Mouse (Mus musculus) midbrain, postnatal 0 days (tissue): ENCODE data around the gene Gm10842. TPM values are rescaled to one million over a fixed set of nuclear protein-coding genes. Genes with fewer than 3 reads are reported as not detected.

Source experiments
- ATAC-seq: fragments of 200-750 bp; cut with Nextera tagmentation; 2 replicates; pipeline ENCODE4 v1.8.0; 2017; ENCODE audit warnings: moderate number of reproducible peaks, mild to moderate bottlenecking, moderate TSS enrichment, moderate library complexity; ENCODE audit not compliant: low FRiP score
- DNase-seq: peaks from one replicate; pipeline ENCODE4 v3.0.0-alpha.2; 2015; ENCODE audit warnings: low spot score
- H3K27ac ChIP-seq: fragments of 300-500 bp; sonication (generic); 2 replicates; pipeline ENCODE4 v1.5.1; 2014; ENCODE audit warnings: low read depth, mild to moderate bottlenecking, low read length, mixed read lengths
- H3K27me3 ChIP-seq: fragments of 300-500 bp; sonication (generic); 2 replicates; pipeline ENCODE4 v1.6.1; 2014; ENCODE audit warnings: low read length, control low read depth, mixed read lengths; ENCODE audit not compliant: insufficient read depth
- H3K36me3 ChIP-seq: fragments of 300-500 bp; sonication (generic); 2 replicates; pipeline ENCODE4 v1.6.1; 2014; ENCODE audit warnings: low read length, control low read depth, mixed read lengths; ENCODE audit not compliant: insufficient read depth
- H3K4me1 ChIP-seq: fragments of 300-500 bp; sonication (generic); 2 replicates; pipeline ENCODE4 v1.6.1; 2014; ENCODE audit warnings: mild to moderate bottlenecking, control low read depth, antibody characterized with exemption, low read length, mixed read lengths; ENCODE audit not compliant: insufficient read depth
- H3K4me2 ChIP-seq: fragments of 300-500 bp; sonication (generic); 2 replicates; pipeline ENCODE4 v1.6.1; 2014; ENCODE audit warnings: low read depth, mild to moderate bottlenecking, low read length, mixed read lengths; ENCODE audit not compliant: poor library complexity, severe bottlenecking
- H3K4me3 ChIP-seq: fragments of 300-500 bp; sonication (generic); 2 replicates; pipeline ENCODE4 v1.5.1; 2014; ENCODE audit warnings: low read depth, mild to moderate bottlenecking, low read length, moderate library complexity
- H3K9ac ChIP-seq: fragments of 300-500 bp; sonication (generic); replicated peaks from 2 replicates; pipeline ENCODE4 v1.6.1; 2014; ENCODE audit warnings: mild to moderate bottlenecking, low read length, moderate library complexity, mixed read lengths; ENCODE audit not compliant: poor library complexity, severe bottlenecking
- H3K9me3 ChIP-seq: fragments of 300-500 bp; sonication (generic); 2 replicates; pipeline ENCODE4 v1.6.1; 2016; ENCODE audit warnings: low read length, control low read depth
- CTCF ChIP-seq: IDR thresholded peaks from 2 replicates; pipeline ENCODE4 v1.5.1; 2016; ENCODE audit warnings: antibody characterized with exemption, mild to moderate bottlenecking
- WGBS: fragments of 180-500 bp; shearing (Covaris S2); extraction: QIAGEN DNeasy Blood & Tissue Kit; methylation state at CpG from one replicate; pipeline ENCODE4 v1.1.7; 2014; 5-methylcytosine and 5-hydroxymethylcytosine counted together
- polyA plus RNA-seq: library from polyadenylated mRNA; unstranded; fragments of >200 nt; fragmentation: Nextera tagmentation; extraction: Ambion mirVana; gene quantifications from 2 replicates; pipeline ENCODE4 v1.2.1, GENCODE M21; 2015
- total RNA-seq: library from RNA; depleted of rRNA; stranded (reverse); fragments of >200 nt; gene quantifications from 2 replicates; pipeline ENCODE4 v1.2.3, GENCODE M21; 2014

Gm10842 gene
- total and polyA plus RNA-seq, 2 experiments from 2014 or later: not detected

DNA sequence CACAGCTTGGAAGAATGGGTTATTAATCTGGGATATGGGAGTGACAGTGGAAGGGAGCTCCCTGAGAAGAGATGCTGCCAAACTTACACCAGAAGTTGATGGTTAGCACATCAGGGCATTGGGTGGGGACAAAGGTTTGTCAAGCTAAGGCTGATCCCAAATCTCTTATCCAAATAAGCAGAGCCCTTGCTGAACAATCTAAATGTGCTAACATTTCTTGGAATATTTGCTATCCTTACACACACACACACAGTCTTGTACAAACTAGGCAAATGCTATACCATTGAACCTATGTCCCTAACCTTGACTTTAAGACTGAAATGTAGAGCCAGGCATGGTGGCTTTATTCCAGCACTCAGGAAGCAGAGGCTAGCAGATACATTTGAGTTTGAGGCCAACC lies 3.1 kb upstream of the Gm10842 start:
- no peak for TF ChIP-seq CTCF
- Histone ChIP-seq H3K27me3 (no peaks in the 10 kb centered on the region), H3K9me3 (no peaks in the 10 kb centered on the region), H3K27ac (no peak overlapping the region), H3K4me2 (no peak overlapping the region), H3K36me3 (peaks cover 10% of the 10 kb centered on the region; the same call in 1 of the 2 replicates), H3K4me1 (no peaks in the 10 kb centered on the region), H3K9ac (no peak overlapping the region), H3K4me3 (no peak overlapping the region)
- ATAC-seq (no peak), DNase-seq (no peak)

- WGBS: 94% methylated on average over 3 of the region's 3 CpGs
- ATAC-seq: no peak
Observed at GRCm38 (mm10) chr11:105144084-105144483, 2.6 kb upstream of the Gm10842 start.

GRCm38 (mm10) chr11:105144508-105145210 lies 2.0 kb upstream of the Gm10842 start:
- WGBS: 84% methylated on average over 11 of the region's 11 CpGs
- no peak overlapping the region for H3K4me3 ChIP-seq
- H3K36me3 ChIP-seq: peaks cover 4% of the 10 kb centered on the region; the same call in 1 of the 2 replicates
- DNase-seq (no peak), ATAC-seq (no peak)
- H3K9ac ChIP-seq: no peak overlapping the region
- no peaks in the 10 kb centered on the region for H3K4me1 ChIP-seq
- no peaks in the 10 kb centered on the region for H3K27me3 ChIP-seq
- TF ChIP-seq CTCF: no peak
- no peaks in the 10 kb centered on the region for H3K9me3 ChIP-seq
- no peak overlapping the region for H3K4me2 ChIP-seq
- no peak overlapping the region for H3K27ac ChIP-seq

More at GRCm38 (mm10) chr11:105144084-105144483, 2.6 kb upstream of the Gm10842 start:
- no peak overlapping the region for H3K9ac ChIP-seq
- H3K4me2 ChIP-seq: no peak overlapping the region
- no peaks in the 10 kb centered on the region for H3K27me3 ChIP-seq
- no peak overlapping the region for H3K4me3 ChIP-seq
- H3K27ac ChIP-seq: no peak overlapping the region
- H3K4me1 ChIP-seq: no peaks in the 10 kb centered on the region
- H3K36me3 ChIP-seq: peaks cover 10% of the 10 kb centered on the region; the same call in 1 of the 2 replicates
- no peak for TF ChIP-seq CTCF
- H3K9me3 ChIP-seq: no peaks in the 10 kb centered on the region
- DNase-seq: no peak

DNA sequence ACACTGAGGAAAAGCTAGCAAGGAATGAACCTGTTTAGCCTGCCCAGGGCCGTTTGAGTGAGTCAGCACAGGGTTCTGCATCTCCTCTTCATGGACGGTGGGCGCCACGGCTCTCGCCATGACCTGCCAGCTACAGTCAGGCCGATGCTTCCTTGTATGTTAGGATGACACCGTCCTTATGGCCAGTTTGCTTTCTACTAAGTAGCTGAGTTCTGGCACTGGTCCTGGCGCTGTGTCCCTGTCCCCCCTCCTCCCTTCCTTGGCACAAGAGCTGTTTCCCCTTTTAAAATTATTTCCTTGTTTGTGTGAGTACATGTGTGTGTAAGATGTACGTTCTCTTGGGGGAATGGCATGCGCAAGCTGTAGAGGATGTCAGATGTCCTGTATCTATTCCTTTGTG lies 1.5 kb upstream of the Gm10842 start:
- Histone ChIP-seq H3K9me3 (no peaks in the 10 kb centered on the region), H3K4me2 (no peak overlapping the region), H3K36me3 (0 out of 2 replicates have a peak, but pooled peaks cover under 1% of the 10 kb centered on the region), H3K27me3 (no peaks in the 10 kb centered on the region), H3K4me3 (no peak overlapping the region), H3K27ac (no peak overlapping the region), H3K9ac (no peak overlapping the region), H3K4me1 (no peaks in the 10 kb centered on the region)
- no peak for DNase-seq
- TF ChIP-seq CTCF: no peak
- WGBS: 89% methylated on average over 10 of the region's 10 CpGs
- no peak for ATAC-seq

DNA sequence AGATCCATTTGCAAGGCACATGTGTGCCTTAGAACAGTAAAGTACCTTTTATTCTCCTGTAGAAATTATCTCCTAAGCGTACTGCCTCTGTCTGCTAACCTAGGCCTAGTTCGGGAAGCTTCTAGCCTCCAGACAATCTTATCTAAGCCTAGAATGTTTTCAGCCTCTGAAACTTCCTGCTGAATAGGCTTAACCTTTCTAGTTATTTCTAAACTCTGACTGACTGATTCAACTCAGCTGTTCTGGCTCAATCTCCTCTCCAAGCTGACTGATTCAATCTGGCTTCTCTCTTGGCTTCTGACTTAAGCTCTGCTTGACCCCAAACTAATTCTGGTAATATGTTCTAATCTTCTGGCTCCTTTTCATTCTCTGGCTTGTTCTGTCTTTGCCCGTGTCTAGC lies 2.7 kb downstream of the Gm10842 start:
- DNase-seq: no peak
- H3K27ac ChIP-seq: no peak overlapping the region
- H3K9ac ChIP-seq: no peak overlapping the region
- H3K27me3 ChIP-seq: no peaks in the 10 kb centered on the region
- no peak overlapping the region for H3K4me2 ChIP-seq
- no peaks in the 10 kb centered on the region for H3K9me3 ChIP-seq
- H3K36me3 ChIP-seq: no peaks in the 10 kb centered on the region
- 81% methylated on average over 3 of the region's 3 CpGs for WGBS
- H3K4me3 ChIP-seq: no peak overlapping the region
- no peaks in the 10 kb centered on the region; the same call in 1 of the 2 replicates for H3K4me1 ChIP-seq
- ATAC-seq: no peak
- TF ChIP-seq CTCF: no peak

- Histone ChIP-seq H3K4me2 (no peak overlapping the region), H3K36me3 (no peaks in the 10 kb centered on the region), H3K27me3 (no peaks in the 10 kb centered on the region), H3K27ac (no peak overlapping the region), H3K4me3 (no peak overlapping the region), H3K9me3 (no peaks in the 10 kb centered on the region), H3K4me1 (no peaks in the 10 kb centered on the region; the same call in 1 of the 2 replicates), H3K9ac (no peak overlapping the region)
- no peak for TF ChIP-seq CTCF
- DNase-seq (no peak), ATAC-seq (no peak)
- 100% methylated on average over 1 of the region's 1 CpGs for WGBS
Observed at GRCm38 (mm10) chr11:105149766-105150165, 3.1 kb downstream of the Gm10842 start.
